Mouse (Mus musculus): ENCODE results near the gene Scube1.

The Scube1 gene

DNA sequence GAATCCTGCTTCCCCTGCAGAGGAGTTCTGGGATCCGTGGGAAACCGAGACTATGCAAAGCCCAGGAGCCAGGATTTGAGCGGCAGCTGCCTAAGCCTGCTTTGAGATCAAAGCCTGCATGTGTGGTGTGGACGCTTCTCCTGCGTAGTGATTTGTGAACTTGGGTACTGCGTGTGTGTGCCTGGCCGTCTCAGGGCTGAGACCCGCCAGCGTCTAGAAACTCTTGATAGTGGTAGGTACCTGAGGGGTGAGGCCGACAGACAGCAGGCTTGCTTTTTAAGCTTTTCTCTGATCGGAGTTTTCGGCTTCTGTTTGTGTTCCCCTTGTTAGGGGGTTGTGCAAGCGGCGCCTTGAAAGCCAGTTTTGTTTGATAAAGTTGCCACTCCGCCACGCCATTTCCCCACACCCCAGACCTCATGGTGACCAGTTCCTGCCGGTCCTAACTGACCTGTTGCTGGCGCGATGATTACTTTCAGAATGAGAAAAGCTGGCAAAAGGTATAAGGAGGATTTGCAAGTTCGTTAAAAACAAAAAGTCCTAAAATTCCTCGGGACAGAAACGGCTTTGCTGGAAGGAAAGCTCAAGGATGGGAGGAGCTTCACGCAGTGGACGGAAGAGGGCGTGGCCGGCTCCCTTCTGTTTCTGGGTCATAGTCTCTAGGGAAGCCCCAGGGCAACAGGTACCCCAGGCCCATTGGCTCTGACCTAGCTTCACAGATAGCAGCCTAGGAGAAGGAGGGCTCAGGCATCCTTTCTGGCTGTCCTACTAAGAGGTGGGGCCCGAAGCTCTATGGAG is 160.8 kb downstream of the Scube1 start:
- DNase-seq = no peak

GRCm38 (mm10) chr15:83563327-83563856 is 161.4 kb downstream of the Scube1 start, which contains the start of the genes Tspo and Mcat:
Tspo (plus strand) TSS chr15:83563592.
Mcat (minus strand) TSS chr15:83563787.
- DNase-seq = no peak

GRCm38 (mm10) chr15:83562626-83563270 is 162.1 kb downstream of the Scube1 start:
- no peak for DNase-seq

GRCm38 (mm10) chr15:83560941-83561477 is 163.8 kb downstream of the Scube1 start:
- no peak for DNase-seq

DNA sequence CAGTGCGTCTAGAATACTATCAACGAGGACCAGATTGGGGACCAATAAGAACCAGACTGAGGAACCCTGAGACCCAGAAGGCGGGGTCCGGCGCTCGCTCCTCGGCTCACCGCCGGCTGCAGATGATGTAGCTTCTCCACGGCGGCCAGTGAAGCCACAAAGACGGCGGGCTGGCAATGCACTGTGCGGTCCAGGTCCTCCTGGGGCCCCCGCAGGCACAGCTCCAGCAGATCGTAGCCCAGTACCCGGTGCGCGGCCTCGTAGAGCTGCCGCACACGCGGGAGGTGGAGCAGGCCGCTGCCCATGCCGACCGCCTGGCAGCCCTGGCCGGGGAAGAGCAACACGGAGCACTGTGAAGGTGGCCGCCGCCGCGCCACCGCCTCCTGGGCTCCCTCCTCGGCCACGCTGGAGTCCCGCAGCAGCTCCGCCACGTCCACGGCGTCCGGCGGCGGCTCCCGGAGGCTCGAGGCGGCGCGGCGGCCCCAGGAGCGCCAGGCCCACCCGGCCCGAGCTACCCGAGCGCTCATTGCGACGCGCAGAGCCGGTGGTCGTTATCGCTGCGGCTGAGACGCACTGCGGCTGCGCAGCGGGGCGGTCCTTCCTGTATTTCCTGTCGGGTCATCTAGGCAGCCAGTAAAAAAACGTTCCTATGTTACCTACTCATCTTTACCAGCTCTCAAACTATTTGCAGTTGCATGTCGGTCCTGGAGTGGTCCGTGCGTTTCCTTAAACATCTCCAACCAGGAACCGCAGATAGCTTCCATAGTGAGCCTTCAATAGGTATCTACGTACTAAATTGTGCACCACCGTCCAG is 169.5 kb downstream of the Scube1 start:
- DNase-seq = peak; percentile 83
